Mouse (Mus musculus) lung, postnatal 10 days (tissue): ENCODE data around the gene Fxyd1.

Experiments used
- DNase-seq: peaks from one replicate; pipeline ENCODE4 v3.0.0; 2021

Fxyd1 gene

DNA sequence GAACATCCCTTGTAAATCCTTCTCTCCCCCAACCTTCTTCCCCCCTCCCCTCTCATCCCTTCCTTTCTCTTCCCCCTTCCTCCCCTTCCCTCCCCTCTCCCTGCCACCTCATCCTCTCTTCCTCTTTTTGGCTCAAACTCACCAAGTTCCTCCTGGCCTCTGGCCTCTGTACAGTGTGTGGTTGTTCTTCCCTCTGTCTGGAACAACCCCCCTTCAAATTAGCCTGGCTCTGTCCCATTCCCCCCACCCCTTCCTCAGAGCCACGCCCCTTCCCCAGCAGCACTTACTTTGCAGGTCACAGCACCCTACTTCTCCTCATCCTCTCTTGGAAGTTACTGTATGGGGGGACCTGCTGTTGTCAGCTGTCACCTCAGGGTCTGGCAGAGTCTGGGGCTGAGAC lies 48.8 kb downstream of the Fxyd1 start:
- peak; percentile 36 for DNase-seq

DNA sequence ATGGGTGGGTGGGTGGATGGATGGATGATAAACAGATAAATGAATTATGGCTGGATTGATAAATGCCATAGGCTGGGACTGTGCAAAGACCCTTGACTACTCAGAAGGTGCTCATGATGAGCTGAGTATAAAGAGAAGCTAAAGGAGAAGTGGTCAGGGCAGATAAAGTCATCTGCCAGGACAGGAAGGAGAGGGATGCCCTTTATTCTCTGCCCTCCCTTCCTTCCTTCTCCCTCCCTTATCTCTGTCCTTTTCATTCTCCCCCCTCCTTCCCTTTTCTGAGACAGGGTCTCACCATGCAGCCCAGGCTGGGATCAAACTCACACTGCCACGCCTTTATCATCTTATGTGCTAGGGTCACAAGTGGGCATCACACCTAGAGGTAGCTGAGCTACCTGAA lies 49.2 kb downstream of the Fxyd1 start:
- no peak for DNase-seq

DNA sequence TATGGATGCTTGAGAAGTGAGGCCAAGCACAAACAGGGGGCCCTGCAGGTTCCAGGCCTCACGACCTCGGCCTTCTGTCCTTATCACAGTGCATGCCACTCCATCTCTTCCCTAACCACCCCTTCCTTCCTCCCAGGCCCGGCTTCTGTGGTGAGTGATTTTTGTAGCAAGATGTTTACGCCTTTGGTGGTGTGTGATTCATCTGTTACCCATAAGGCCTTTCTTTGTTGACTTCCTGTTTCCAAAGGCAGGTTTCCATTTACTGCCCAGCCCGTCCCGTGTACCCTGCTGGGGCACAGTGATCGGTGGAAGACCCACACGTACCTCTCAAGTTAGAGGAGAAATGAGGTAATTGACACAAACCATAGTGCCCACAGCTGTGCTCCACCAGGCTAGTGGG lies 54.3 kb downstream of the Fxyd1 start:
- peak; percentile 62 for DNase-seq
